Mouse (Mus musculus) cerebellum, adult 9-11 months (tissue): ENCODE results near the gene Ebf4.

Experiments
- DNase-seq: peaks from one replicate; pipeline ENCODE4 v3.0.0; 2022

Gene Ebf4

DNA sequence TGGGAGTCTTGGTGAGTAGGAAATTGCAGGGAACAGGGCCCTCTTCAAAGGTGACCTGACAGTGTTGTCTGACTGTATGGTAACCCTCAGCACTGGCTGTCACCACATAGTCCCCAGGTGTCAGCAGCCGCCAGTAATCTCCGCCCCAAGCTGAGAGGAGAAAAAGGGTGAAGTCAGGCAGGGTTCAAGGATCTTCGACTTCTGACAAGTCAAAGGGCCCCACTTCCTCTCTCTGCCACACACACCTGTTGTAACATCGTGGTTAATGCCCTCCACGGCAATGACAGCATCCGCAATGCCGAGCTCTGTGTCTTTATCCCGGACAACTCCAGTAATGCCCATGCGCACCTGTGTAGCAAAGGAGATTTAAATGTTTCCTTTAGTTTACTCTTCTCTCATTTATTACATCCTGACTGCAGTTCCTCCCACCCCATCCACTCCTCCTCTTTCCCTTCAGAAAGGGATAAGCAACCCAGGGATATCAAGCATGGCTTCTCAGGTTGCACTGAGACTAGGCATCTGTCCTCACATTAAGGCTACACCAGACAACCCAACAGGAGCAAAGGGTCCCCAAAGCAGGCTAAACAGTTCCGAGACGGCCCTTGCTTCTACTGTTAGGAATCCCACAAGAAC lies 96.1 kb downstream of the Ebf4 start:
- no peak for DNase-seq

DNA sequence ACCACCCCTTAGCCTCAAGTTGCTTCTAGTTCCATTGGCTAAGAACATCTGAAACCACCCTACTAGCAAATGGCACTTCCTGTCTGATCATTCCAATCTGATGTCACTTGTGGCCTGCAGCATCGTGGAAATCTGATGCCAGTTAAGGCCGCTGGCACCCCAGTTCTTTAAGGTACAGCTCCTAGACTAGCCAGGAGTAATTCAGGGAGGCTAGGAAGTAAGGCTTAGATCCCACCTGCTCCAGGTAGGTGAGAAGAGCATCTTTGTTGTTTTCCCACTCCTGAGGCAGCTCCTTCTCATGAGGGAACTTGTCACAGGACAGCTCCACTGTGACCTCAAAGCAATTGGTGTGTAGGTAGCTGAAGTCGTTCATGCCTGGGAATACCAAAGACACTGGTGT lies 97.9 kb downstream of the Ebf4 start:
- DNase-seq: no peak

DNA sequence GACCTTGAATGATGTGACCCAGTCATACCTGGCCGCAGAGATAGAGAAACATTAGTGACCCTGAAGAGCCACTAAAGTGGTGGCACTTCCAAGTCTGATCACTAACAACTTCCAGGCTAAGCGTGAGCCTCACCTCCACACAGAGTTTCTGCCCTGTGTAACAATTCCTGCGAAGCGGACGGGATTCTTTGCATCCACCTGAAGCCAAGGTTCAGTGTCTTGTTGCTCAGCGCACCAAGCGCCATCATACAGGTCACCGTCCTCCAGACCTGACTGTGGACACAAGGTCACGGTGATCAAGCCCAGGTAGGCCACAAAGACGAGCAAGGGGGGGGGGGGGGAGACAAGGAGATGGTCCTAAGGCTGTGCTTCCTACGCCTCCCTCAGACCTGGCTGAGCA lies 100.7 kb downstream of the Ebf4 start:
- DNase-seq: no peak

DNA sequence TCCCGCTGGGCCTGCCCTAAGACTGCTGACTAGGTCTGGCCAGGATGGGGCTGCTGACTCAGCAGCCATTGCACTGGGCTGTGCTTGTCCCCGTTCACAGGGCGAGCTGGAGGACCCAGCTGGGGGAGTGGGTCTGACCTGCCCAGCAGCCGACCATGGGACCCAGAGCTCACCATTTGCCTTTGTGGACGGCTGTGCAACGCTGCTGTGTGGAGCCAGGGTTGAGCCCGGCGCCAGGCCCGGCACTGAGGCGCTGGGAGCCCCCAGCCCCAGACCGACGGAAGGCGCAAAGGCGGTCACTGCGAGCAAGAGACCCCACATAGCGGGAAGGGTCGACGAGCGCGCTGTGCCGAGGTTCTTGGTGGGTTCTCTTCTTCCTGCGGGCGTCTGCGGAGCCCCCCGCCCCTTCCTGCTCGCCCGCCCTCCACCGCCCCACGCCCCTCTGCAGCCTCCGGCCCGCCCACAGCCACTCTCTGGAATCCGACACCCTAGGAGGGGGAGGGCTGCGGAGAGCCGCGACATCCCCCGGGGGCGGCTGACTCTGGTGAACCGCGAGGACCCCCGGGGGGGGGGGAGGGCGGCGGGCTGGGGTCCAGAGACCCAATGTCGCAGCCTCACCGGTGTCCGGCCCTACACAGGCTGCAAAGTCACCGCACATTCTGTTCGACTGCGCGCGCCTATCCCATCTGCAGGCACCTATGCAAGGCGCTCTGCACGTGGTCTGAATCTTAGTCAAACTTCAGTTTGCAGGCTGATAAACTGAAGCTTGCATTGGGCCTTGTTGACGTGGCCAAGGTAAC lies 102.4 kb downstream of the Ebf4 start, which contains the start of gene Cpxm1:
TSS of gene Cpxm1 (minus strand) at position 389 of the 800 bp plus-strand sequence.
- DNase-seq: no peak

DNA sequence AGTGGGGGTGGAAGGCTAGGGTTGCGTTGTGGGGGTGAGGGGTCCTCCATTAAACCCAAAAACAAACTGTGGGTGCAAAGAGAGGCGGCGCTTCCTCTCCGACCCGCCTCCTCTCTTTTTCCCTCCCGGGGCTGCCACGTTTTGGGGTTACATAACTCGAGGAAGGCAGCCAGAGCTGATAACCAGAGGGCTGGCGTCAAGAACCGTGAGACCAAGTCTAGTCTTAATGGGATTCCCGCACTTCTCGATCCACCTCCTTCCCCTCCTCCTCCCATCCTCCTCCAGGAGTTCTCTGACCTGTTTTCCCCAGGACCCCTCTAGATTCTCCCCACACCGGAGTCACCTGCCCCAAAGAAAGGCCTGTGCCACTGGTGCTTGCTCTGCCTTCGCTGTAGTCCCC lies 103.1 kb downstream of the Ebf4 start:
- no peak for DNase-seq

DNA sequence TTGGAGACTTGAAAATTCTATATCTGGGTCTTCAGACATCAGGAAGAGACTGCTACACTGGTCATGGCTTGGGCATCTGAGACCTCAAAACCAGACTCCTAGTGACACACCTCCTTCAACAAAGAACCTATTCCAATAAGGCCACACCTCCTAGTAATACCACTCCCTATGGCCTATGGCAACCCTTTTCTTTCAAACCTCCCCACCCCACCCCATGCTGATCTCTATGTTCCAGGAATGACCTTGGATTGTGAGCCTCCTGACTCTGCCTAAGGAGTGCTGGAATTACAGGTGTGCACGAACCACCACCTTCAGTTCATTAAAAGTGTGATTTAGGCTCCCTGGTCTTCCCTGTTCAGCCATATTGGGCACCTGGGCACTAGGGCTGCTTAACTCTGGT lies 105.1 kb downstream of the Ebf4 start:
- DNase-seq: no peak

DNA sequence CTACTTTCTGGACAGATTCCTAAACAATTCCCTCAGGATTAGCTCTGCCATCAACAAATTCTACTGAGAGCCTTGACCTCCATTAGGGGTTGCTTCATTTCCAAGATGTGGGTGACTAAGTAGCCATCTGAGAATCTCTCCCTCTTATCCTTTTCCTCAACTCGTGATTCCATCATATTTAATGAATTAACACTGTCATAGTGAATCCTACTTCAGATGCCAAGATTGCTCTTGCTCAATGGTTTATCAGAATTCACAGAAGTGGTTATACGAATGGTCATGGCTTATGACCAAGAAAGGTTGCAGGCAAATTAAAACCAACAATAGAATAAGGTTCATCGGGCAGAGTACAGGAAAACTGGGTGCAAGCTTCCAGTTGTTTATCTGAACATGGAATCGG lies 106.9 kb downstream of the Ebf4 start:
- no peak for DNase-seq

DNA sequence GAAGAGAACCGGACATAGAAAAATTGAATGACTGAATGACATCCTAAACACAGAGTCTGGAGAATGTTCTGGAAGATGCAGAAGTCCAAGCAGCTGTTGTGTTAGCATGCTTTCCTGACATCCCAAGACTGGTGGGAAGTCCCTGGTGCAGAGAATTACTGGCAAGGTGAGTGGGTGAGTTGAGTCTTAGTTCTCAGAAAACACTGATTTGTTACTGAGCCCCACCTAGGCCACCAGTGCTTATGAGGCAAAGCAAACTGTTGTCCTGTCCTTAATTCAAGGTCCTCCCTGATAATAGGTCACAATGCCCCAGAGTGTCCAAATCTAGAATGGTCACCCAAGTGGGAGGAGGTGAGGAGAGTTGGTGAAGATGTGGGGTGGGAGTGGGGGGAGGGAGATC lies 110.0 kb downstream of the Ebf4 start, which contains the start of the genes Gm28372 and 1700020A23Rik:
TSS of gene Gm28372 (plus strand) at position 301 of the 400 bp plus-strand sequence.
TSS of gene 1700020A23Rik (plus strand) at position 321 of the 400 bp plus-strand sequence.
- DNase-seq: no peak

DNA sequence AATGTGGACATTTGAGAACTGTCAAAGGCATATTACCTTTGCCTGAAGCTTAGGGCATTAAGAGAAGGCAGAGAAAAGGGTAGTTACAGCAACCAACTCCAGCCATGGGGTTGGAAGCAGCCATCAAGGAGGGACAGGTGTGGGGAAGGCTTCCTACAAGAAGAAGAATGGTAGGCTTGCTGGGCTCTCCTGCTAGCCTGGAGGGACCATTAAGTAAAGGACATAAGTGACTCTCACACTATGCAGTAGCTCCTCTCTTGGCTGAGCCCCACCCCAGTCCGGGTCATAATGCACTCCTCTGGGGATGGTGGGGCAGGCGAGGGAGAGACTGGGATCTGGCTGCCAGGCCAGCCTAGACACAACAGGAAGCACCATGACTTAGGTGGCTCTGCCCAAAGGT lies 111.2 kb downstream of the Ebf4 start, which contains the start of gene Tmem239:
TSS of gene Tmem239 (plus strand) at position 301 of the 400 bp plus-strand sequence.
- DNase-seq: no peak

DNA sequence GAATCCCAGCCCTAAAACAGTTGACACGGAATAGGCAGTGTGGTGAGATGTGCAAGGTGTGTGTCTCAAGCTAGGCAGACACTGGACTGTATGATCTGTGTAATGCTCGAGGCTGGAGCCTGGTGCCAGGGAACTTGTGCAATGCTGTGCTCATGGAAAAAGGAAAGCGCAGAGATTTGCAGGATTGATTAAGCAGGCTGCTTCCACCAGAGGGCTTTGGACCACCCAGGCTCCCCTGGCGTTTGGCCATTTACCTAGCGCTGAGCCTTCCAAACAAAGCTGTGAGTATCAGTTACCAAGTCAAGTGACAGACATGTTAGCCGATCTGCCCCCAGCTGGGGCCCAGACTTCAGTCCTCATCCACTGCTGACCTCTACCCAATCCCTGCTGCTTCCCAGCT lies 113.2 kb downstream of the Ebf4 start:
- DNase-seq: no peak

DNA sequence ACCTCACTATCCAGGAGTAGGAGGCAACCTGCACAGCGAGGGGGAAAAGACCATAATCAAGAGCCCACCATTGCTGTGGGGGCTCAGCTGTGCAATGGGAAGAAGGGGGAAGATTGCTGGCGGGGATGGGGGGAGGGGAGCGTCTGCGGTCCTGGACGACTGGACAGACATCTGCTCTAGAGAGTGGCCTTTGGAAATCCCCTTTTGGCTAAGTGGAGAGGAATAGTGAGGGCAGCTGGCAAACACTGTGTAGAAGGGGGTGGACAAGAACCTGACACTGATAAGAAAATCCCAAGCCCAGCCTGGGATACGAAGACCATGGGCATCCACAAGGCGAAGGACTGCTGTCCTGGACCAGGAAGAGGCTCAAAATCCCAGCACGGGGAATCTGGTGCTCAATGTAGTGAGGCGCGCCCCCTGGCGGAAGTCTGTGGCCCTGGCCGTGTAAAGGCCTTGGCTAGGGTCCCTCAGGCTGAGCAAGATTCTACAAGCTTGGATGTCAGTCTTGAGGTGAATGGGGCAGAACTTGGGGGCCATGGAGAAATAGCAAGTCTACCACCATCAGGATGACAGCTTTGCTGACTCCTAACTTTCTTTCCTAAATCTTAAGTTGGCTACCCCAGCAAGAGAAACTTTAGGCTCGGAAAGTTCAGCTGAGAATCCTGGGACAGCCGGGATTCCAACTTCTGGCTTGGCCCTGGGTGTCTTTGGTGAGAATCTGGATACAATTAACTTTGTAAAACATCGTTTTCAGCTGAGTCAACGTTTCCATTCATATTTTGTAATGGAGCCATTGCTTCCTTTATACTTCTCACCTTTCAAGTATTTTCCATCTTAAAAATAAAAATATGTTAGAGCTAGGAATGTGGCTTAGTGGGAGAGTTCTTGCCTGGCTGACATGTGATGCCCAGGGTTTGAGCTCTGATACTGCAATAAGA lies 116.9 kb downstream of the Ebf4 start:
- DNase-seq: peak; percentile 79

DNA sequence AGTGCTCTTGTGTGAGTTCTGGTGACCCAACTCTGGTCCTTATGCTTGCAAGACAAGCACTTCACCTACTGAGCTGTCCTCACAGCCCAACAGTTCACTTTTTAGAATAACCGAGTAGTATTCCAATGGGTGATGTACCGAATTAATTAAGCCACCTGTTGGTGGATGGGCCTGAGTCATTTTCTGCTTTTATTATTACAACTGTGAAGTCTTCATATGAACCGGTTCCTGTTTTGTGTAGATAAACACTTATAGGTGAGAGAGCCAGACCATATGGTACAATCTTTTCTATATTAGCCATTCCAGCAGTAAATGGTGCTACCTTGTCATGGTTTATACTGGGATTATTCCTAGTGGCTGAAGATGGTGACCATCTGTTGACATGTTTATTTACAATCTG lies 117.8 kb downstream of the Ebf4 start:
- no peak for DNase-seq

DNA sequence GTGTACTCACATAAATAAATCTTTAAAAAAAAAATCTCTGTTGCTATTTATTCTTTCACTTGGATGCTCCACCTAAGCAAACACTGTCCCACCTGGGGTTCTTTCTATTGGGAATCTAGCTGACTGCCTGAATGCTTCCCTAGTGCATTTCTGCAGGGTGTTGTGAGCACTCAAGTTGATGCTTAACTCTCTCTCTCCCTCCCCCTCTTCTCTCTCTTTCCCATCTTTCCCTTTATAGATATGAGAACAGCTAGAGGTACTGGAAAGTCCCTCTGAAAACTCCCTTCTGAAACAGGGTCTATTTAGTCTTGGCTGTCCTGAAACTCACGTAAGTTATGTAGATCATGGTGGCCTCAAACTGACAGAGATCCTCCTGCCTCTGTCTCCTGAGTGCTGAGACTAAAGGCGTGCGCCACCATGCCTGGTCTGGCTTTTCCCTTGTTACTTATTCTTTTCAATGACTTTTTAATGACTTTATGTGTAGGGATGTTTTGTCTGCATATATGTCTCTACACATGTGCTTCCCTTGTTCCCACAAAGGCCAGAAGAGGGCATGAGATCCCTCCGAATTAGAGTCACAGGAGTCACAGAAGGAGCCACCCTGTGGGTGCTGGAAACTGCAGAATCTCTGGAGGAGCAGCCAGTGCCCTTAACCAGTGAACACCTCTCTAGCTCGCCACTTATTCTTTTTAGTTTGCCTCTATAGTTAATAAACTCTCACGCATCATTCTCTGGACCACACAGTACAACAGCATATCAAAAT lies 119.3 kb downstream of the Ebf4 start:
- DNase-seq: no peak
